Mouse (Mus musculus) bone marrow macrophage, adult 2 months (primary cell): Measurements from ENCODE around the gene Nr1h3.

Source experiments
- CTCF ChIP-seq: IDR thresholded peaks from 2 replicates; pipeline ENCODE4 v1.5.1; 2012; ENCODE audit warnings: low read depth, mild to moderate bottlenecking, low read length, moderate library complexity
- POLR2A ChIP-seq: IDR thresholded peaks from 2 replicates; pipeline ENCODE4 v1.6.1; 2012; ENCODE audit warnings: mild to moderate bottlenecking, low read depth, low read length, borderline replicate concordance

GRCm38 (mm10) chr2:91223614-91224013, 21.0 kb upstream of the Nr1h3 start:
- TF ChIP-seq CTCF (no peak), POLR2A (no peak)
